Mouse (Mus musculus) megakaryocyte, embryonic 14.5 days (primary cell): ENCODE measurements at regions not wholly inside any gene's neighbourhood (a gene's known extent, or its start where the extent isn't known, plus 50 kb on each side); places are given as distances from the start of the nearest gene placed in this dataset.

Experiments used
- FLI1 ChIP-seq: IDR thresholded peaks from 2 replicates; pipeline ENCODE4 v1.6.1; 2012; ENCODE audit warnings: low read length, inconsistent platforms, mixed read lengths
- GATA1 ChIP-seq: IDR thresholded peaks from 3 replicates; pipeline ENCODE4 v1.6.1; 2012; ENCODE audit warnings: mixed read lengths, low read length, inconsistent platforms, borderline replicate concordance

- TF ChIP-seq FLI1 (no peak), GATA1 (no peak)
Measured at GRCm38 (mm10) chr7:115192992-115193761, 449.7 kb downstream of the Insc start.
